Mouse (Mus musculus) Patski (cell line): ENCODE results near the gene Gdpd4. TPM values are rescaled to one million over a fixed set of nuclear protein-coding genes. Genes with fewer than 3 reads are reported as not detected.

ENCODE experiments used
- ATAC-seq: fragments of 100-300 bp; one replicate; pipeline ENCODE4 v1.8.0; 2021
- CTCF ChIA-PET: fragments of 350-600 bp; sonication (Branson Sonifier 250); formaldehyde crosslinking; loops from one replicate; lab custom pipeline; 2022; ENCODE audit warnings: inconsistent platforms; lab: Charles Lee
- POLR2A ChIA-PET: fragments of 350-600 bp; sonication (Branson Sonifier 250); formaldehyde crosslinking; loops from one replicate; lab custom pipeline; 2022; ENCODE audit warnings: antibody characterized with exemption, inconsistent platforms; lab: Charles Lee
- DNase-seq: peaks from one replicate; pipeline ENCODE4 v3.0.0-alpha.2; 2011; ENCODE audit warnings: low read depth, low spot score
- H3K27me3 ChIP-seq: fragments of 371-371 bp; one replicate; pipeline ENCODE4 v1.5.1; 2021
- CTCF ChIP-seq: fragments of 100-300 bp; IDR thresholded peaks from one replicate; pipeline ENCODE4 v1.5.1; 2021
- in situ Hi-C: fragments of 300-500 bp; cut with MboI; formaldehyde crosslinking; loops from 3 replicates; pipeline ENCODE4 v1.11.1; 2018; ENCODE audit warnings: low pct_unique_long_range_greater_than_20kb, mixed read lengths
- polyA plus RNA-seq: library from polyadenylated mRNA; unstranded; gene quantifications from one replicate; pipeline ENCODE4 v1.2.3, GENCODE M21; 2021

Gdpd4 gene
- polyA plus RNA-seq, 1 experiment from 2014 or later, result not detected

DNA sequence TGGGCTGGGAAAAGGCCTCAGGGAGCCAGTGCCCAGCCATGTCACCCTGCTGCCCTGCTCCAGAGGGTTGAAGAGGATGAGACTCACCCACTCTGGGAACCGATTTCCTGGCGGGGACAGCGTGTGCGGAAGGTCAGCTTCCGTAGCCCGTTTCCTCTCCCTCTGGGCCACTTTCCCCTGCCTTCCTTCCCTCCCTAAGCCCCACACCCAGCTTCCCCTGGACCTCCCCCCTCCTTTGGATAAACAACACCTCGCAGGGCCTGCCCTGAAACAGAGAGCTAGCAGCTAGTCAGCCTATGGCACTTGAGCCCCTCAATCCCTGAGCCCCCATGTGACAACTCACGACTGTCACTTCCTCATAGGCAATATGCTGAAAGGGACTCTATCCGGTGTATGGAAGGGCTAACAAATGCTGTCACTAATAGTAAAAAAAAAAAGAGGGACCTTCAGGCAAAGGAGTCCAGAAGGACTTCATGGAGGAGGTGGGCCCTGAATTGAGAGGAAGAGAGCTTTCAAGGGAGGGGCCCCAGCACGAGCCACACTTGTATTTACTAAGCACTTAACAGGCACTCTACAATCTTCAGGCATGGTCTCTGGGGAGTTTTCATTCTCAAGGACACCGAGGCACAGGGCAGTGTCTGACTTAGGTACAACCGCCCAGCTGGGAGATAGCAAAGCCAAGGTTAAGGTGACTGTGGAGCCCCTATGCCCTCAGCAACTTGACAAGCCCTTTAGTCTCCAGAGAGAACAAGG, 165.0 kb downstream of the Gdpd4 start:
- no peaks in the 10 kb centered on the region for H3K27me3 ChIP-seq
- ChIA-PET CTCF (interaction anchor here (0.8 to 1.9 kb wide), 3 partner anchors 9 to 16 kb away, joined by 3 to 7 read pairs (median 3); no protein-coding TSS in a partner anchor), POLR2A (no interaction called here)
- no peak for DNase-seq
- in situ Hi-C loops, result no loop called here
- no peak for TF ChIP-seq CTCF
- ATAC-seq, result no peak

- TF ChIP-seq CTCF, result no peak
- no peaks in the 10 kb centered on the region for H3K27me3 ChIP-seq
- DNase-seq (no peak), ATAC-seq (no peak)
- in situ Hi-C loops, result no loop called here
- CTCF ChIA-PET, result interaction anchor here (0.8 to 1.9 kb wide), 5 partner anchors 9 to 17 kb away, joined by 3 to 7 read pairs (median 4); no protein-coding TSS in a partner anchor
- POLR2A ChIA-PET, result no interaction called here
These were observed 165.6 kb downstream of the Gdpd4 start for GRCm38 (mm10) chr7:98085314-98085713.

DNA sequence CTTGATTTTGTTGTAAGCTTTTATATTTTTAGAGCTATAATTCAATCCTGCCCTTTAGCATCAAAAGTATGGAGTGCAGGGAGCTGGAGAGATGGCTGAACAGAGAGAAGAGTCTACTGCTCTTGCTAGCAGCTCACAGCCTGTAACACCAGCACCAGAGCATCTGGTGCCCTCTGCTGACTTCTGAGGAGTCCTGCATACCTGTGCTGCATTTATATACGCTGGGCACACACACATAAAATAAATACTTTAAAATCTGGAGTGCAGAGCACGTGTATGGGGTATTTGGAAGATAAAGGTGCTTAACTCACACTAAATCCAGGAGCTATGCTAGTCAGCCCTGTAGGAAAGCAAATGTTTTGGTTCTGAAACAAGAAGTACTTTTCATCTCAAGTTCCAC, 166.6 kb downstream of the Gdpd4 start:
- DNase-seq (no peak), ATAC-seq (no peak)

DNA sequence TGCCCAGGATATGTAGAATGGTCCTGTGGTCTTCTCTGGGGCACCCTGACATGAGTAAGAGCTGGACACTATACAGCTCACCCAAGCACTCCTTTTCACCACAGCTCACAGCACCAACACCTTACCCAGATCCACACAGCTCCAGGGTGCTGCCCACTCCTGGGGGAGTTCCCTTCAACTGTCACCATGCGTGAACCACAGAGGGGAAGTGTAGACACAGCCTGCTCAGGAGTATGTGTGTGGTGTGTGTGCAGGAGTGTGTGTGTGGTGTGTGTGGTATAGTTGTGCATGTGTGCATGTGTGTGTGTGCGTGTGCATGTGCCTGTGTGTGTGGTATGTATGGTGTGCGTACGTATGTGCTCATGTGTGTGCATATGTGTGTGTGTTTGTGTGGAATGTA, 176.1 kb downstream of the Gdpd4 start:
- no peak for TF ChIP-seq CTCF
- in situ Hi-C loops, result no loop called here
- ChIA-PET CTCF (interaction anchor here (1.3 kb wide), 1 partner anchor 25 kb away, joined by 3 read pairs; no protein-coding TSS in a partner anchor), POLR2A (no interaction called here)
- DNase-seq (no peak), ATAC-seq (no peak)
- no peaks in the 10 kb centered on the region for H3K27me3 ChIP-seq

More for the DNA sequence above, 166.6 kb downstream of the Gdpd4 start:
- TF ChIP-seq CTCF, result no peak
- ChIA-PET CTCF (interaction anchor here (1.1 to 1.4 kb wide), 3 partner anchors 8 to 18 kb away, joined by 3 to 5 read pairs (median 4); no protein-coding TSS in a partner anchor), POLR2A (no interaction called here)
- H3K27me3 ChIP-seq, result no peaks in the 10 kb centered on the region
- in situ Hi-C loops, result no loop called here

GRCm38 (mm10) chr7:98097557-98097956, 177.8 kb downstream of the Gdpd4 start:
- CTCF ChIA-PET, result no interaction called here
- in situ Hi-C loops, result no loop called here
- POLR2A ChIA-PET, result no interaction called here
- no peak for TF ChIP-seq CTCF
- no peak for DNase-seq
- no peaks in the 10 kb centered on the region for H3K27me3 ChIP-seq
- ATAC-seq, result no peak

Other genes with a start within 250 kb of the Gdpd4 start
- 82.0 TPM for gene Clns1a, start 223.3 kb upstream of the Gdpd4 start, polyA plus RNA-seq
- gene Aqp11, start 181.7 kb upstream of the Gdpd4 start, polyA plus RNA-seq, result 0.35 TPM
- 14.1 TPM for gene Pak1, start 131.4 kb upstream of the Gdpd4 start, polyA plus RNA-seq
- 4.0 TPM for gene Myo7a, start 199.6 kb downstream of the Gdpd4 start, polyA plus RNA-seq
- gene Omp, start 225.5 kb downstream of the Gdpd4 start, polyA plus RNA-seq, result 0.62 TPM